Mouse (Mus musculus): ENCODE results near the gene Bcl2l14.

DNA sequence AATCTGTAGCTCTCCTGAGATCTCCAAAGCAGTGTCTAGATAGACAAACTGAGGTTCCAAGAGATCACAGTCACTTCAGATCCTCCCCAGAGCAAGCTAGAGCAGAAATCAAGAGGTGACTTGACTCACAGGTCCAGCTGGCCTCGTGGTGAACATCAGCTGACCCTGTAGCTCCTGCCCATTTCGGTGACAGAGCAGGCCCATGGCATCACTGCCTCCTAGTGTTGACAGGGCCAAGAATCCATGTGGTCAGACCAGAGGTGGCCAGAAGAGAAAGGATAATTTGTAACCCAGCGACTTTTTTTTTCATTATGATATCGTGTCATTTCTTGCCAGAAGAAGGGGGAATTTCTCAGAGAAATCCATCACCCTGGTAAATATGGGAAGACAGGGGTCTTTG, 30.2 kb upstream of the Bcl2l14 start:
- TF ChIP-seq GATA1 (IDR thresholded peaks at IDR 0.05; ENCODE audit: borderline replicate concordance, low read length) (no peak), FLI1 (IDR thresholded peaks at IDR 0.05; ENCODE audit: low read length) (no peak)

Measured in megakaryocyte, embryonic 14.5 days (primary cell).